Mouse (Mus musculus) spleen, adult 2 months (tissue): ENCODE data around the gene Cd83.

Experiments
- CTCF ChIP-seq: fragments of 200-500 bp; IDR thresholded peaks from 2 replicates; pipeline ENCODE4 v1.5.1; 2011; ENCODE audit warnings: mild to moderate bottlenecking, inconsistent platforms; ENCODE audit not compliant: insufficient read depth, insufficient read length, insufficient replicate concordance; ENCODE audit errors: extremely low read depth
- POLR2A ChIP-seq: fragments of 200-500 bp; IDR thresholded peaks from 2 replicates; pipeline ENCODE4 v1.6.1; 2011; ENCODE audit warnings: low read depth, low read length, inconsistent platforms

GRCm38 (mm10) chr13:43765293-43765814, 19.2 kb upstream of the Cd83 start:
- no peak for TF ChIP-seq CTCF
- TF ChIP-seq POLR2A: no peak; the same call in none of the 2 replicates
